Mouse (Mus musculus): ENCODE data around the gene Chrna5. TPM values are rescaled to one million over a fixed set of nuclear protein-coding genes. Genes with fewer than 3 reads are reported as not detected.
"Not testable (repeated sequence)": the region's sequence is repeated elsewhere in the genome, so short reads cannot be mapped to it uniquely, and the experiment has no call there.

The Chrna5 gene
- 0.22 and 0.30 TPM in 2 replicates for polyA plus RNA-seq (2016; fragmentation: Nextera tagmentation; extraction: Ambion mirVana)

DNA sequence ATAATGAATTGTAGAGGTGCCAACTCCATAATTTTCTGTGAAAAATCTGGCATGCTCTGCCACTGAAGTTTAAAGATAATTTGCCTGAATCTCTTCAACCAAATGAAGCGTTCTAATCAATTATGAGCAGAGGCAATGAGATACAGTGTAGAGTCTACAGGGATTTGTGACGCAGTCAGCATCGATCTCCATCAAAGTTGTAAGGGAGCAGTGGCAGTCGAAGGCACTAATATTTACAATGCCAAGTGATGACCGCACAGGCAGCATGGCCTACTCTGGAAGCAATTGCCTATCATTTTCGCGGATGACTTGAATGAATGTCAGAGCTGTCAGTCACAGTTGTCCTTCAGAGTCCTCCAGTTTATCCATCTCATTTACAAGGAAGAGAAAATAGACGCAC is at the start of gene Chrna5:
Chrna5 (plus strand) TSS at position 207 of the 400 bp plus-strand sequence.
- peak within 1 kb of the TSS; percentile 30; the same call in 1 of the 2 replicates for H3K27ac ChIP-seq
- H3K4me3 ChIP-seq: peak within 1 kb of the TSS; percentile 73
- peaks cover 50% of the 10 kb centered on the region for H3K27me3 ChIP-seq (ENCODE audit: insufficient read depth, poor library complexity, severe bottlenecking)
- peaks cover 10% of the 10 kb centered on the region; the same call in 1 of the 2 replicates for H3K4me1 ChIP-seq
- WGBS: 72% methylated on average over 8 of the region's 8 CpGs
- no peak for DNase-seq (ENCODE audit: low spot score)
- no peaks in the 10 kb centered on the region for H3K36me3 ChIP-seq
- no peaks in the 10 kb centered on the region for H3K9me3 ChIP-seq

DNA sequence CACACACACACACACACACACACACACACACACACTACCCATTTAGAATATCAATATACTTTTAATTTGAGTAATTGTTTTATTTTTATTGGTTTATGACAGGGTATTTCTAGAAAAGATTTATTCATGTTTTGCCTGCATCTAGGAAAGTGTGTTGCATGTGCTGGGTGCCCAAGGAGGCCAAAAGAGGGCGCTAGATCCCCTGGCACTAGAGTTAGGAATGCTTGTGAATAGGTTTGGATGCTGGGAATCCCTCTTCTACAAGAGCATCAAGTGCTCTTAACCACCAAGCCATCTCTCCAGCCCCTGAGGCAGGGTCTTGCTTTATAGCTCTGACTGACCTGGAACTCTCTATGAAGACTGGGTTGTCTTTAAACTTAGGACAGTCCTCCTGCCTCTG is 48.9 kb upstream of the Chrna5 start:
- Histone ChIP-seq H3K4me3 (no peak overlapping the region), H3K36me3 (no peaks in the 10 kb centered on the region), H3K4me1 (no peaks in the 10 kb centered on the region), H3K27ac (no peak overlapping the region), H3K9me3 (no peaks in the 10 kb centered on the region), H3K27me3 (ENCODE audit: insufficient read depth, poor library complexity, severe bottlenecking) (no peaks in the 10 kb centered on the region)
- WGBS: 7% methylated on average over 1 of the region's 1 CpGs
- DNase-seq (ENCODE audit: low spot score): no peak

GRCm38 (mm10) chr9:54932379-54932778 is 48.3 kb upstream of the Chrna5 start:
- WGBS: 68% methylated on average over 2 of the region's 2 CpGs
- no peaks in the 10 kb centered on the region for H3K36me3 ChIP-seq
- no peaks in the 10 kb centered on the region for H3K27me3 ChIP-seq (ENCODE audit: insufficient read depth, poor library complexity, severe bottlenecking)

DNA sequence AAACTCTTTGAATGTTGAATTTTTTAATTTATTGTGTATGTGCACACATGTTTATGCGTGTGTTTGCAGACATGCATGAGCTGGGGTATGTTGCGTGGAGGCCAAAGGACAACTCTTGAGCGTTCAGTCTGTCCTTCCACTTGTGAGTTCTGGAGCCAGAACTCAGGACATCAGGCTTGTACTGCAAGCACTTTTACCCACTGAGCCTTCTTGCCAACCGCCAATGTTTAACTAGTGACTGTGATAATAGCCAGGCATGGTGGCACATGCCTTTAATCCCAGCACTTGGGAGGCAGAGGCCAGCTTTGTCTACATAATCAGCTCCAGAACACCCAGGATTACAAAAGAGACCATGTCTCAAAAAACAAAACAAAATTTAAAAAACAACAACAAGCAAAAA is 38.6 kb upstream of the Chrna5 start:
- H3K36me3 ChIP-seq: peaks cover 6% of the 10 kb centered on the region; the same call in 1 of the 2 replicates
- no peaks in the 10 kb centered on the region for H3K4me1 ChIP-seq
- H3K27ac ChIP-seq: no peak overlapping the region
- DNase-seq (ENCODE audit: low spot score): no peak
- WGBS: 91% methylated on average over 4 of the region's 4 CpGs
- no peaks in the 10 kb centered on the region for H3K27me3 ChIP-seq (ENCODE audit: insufficient read depth, poor library complexity, severe bottlenecking)
- no peaks in the 10 kb centered on the region for H3K9me3 ChIP-seq
- no peak overlapping the region for H3K4me3 ChIP-seq

More at GRCm38 (mm10) chr9:54932379-54932778, 48.3 kb upstream of the Chrna5 start:
- no peaks in the 10 kb centered on the region for H3K9me3 ChIP-seq
- no peaks in the 10 kb centered on the region for H3K4me1 ChIP-seq
- H3K27ac ChIP-seq: no peak overlapping the region
- no peak for DNase-seq (ENCODE audit: low spot score)
- no peak overlapping the region for H3K4me3 ChIP-seq

- H3K36me3 ChIP-seq: no peaks in the 10 kb centered on the region
- H3K27me3 ChIP-seq (ENCODE audit: insufficient read depth, poor library complexity, severe bottlenecking): no peaks in the 10 kb centered on the region
- no peaks in the 10 kb centered on the region for H3K4me1 ChIP-seq
- H3K9me3 ChIP-seq: no peaks in the 10 kb centered on the region
- H3K4me3 ChIP-seq: no peak overlapping the region
- 66% methylated on average over 2 of the region's 2 CpGs for WGBS
- no peak for DNase-seq (ENCODE audit: low spot score)
- no peak overlapping the region for H3K27ac ChIP-seq
Observed at GRCm38 (mm10) chr9:54944467-54944866, 36.2 kb upstream of the Chrna5 start.

GRCm38 (mm10) chr9:54946256-54946655 is 34.4 kb upstream of the Chrna5 start:
- H3K27me3 ChIP-seq (ENCODE audit: insufficient read depth, poor library complexity, severe bottlenecking): no peaks in the 10 kb centered on the region
- H3K4me3 ChIP-seq: no peak overlapping the region
- H3K9me3 ChIP-seq: no peaks in the 10 kb centered on the region
- no peaks in the 10 kb centered on the region for H3K36me3 ChIP-seq
- 72% methylated on average over 16 of the region's 16 CpGs for WGBS
- DNase-seq (ENCODE audit: low spot score): no peak
- no peak overlapping the region for H3K27ac ChIP-seq
- H3K4me1 ChIP-seq: 0 out of 2 replicates have a peak, but pooled peaks cover 1% of the 10 kb centered on the region

GRCm38 (mm10) chr9:54949465-54949864 is 31.2 kb upstream of the Chrna5 start:
- Histone ChIP-seq H3K4me1 (peaks cover 11% of the 10 kb centered on the region), H3K9me3 (no peaks in the 10 kb centered on the region), H3K4me3 (no peak overlapping the region), H3K27ac (no peak overlapping the region), H3K27me3 (ENCODE audit: insufficient read depth, poor library complexity, severe bottlenecking) (no peaks in the 10 kb centered on the region), H3K36me3 (peaks cover 22% of the 10 kb centered on the region)
- peak; percentile 10 for DNase-seq (ENCODE audit: low spot score)

- H3K27me3 ChIP-seq (ENCODE audit: insufficient read depth, poor library complexity, severe bottlenecking); DNase-seq (ENCODE audit: low spot score); H3K9me3 ChIP-seq: not testable (repeated sequence)
- peak overlapping the region; percentile 96 for H3K27ac ChIP-seq
- peaks cover 11% of the 10 kb centered on the region for H3K4me1 ChIP-seq
- H3K36me3 ChIP-seq: peaks cover 29% of the 10 kb centered on the region
- 39% methylated on average over 8 of the region's 8 CpGs for WGBS
- H3K4me3 ChIP-seq: peak overlapping the region; percentile 97
Observed at GRCm38 (mm10) chr9:54950162-54950561, 30.5 kb upstream of the Chrna5 start.

- peak within 1 kb of the TSS; percentile 97 for H3K4me3 ChIP-seq
- no peaks in the 10 kb centered on the region for H3K9me3 ChIP-seq
- peaks cover 35% of the 10 kb centered on the region for H3K36me3 ChIP-seq
- H3K4me1 ChIP-seq: peaks cover 11% of the 10 kb centered on the region
- no peaks in the 10 kb centered on the region for H3K27me3 ChIP-seq (ENCODE audit: insufficient read depth, poor library complexity, severe bottlenecking)
- peak; percentile 97 for DNase-seq (ENCODE audit: low spot score)
- WGBS: under 1% methylated on average over 65 of the region's 65 CpGs
- H3K27ac ChIP-seq: peak within 1 kb of the TSS; percentile 96
Observed at GRCm38 (mm10) chr9:54950575-54951321, 29.9 kb upstream of the Chrna5 start, which contains the start of the genes Psma4 and AY074887. TSS of gene Psma4 (plus strand) at chr9:54950790. TSS of gene AY074887 (minus strand) at chr9:54950998.

DNA sequence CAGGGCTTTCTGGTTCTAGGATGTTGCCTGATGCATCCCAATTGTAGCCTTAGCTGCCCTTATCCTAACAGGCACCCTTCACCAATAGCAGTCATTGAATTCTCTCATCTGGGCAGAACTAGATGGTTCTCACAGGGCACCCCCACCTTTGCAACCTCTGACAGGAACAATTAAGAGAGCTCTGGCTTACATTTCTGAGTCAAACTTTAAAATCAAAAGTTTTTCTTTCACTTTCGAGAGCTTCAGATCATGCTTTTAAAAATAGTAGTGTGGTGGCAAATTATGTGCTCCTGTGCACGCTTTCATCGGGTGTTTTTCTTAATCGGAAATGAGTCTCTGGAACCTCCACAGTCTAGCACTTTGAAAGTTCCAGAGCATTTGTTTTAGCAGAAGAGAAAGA is 19.6 kb upstream of the Chrna5 start:
- Histone ChIP-seq H3K36me3 (peaks cover 44% of the 10 kb centered on the region), H3K4me3 (no peak overlapping the region), H3K27ac (no peak overlapping the region), H3K9me3 (no peaks in the 10 kb centered on the region), H3K27me3 (ENCODE audit: insufficient read depth, poor library complexity, severe bottlenecking) (no peaks in the 10 kb centered on the region), H3K4me1 (no peaks in the 10 kb centered on the region)
- 93% methylated on average over 4 of the region's 4 CpGs for WGBS
- no peak for DNase-seq (ENCODE audit: low spot score)

DNA sequence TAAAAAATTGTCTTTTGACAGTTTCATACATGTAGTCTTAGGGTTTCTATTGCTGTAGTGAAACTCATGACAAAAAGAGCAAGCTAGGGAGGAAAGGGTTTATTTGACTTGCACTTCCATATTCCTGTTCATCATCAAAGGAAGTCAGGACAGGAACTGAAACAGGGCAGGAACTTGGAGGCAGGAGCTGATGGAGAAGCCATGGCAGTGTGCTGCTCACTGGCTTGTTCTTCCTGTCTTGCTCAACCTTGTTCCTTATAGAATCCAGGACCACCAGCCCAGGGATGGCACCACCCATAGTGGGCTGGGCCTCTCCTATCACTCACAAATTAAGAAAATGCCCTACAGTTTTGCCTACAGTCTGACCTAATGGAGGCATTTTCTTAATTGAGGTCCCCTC is 17.0 kb upstream of the Chrna5 start:
- H3K4me1 ChIP-seq: no peaks in the 10 kb centered on the region
- no peaks in the 10 kb centered on the region for H3K27me3 ChIP-seq (ENCODE audit: insufficient read depth, poor library complexity, severe bottlenecking)
- H3K36me3 ChIP-seq: peaks cover 19% of the 10 kb centered on the region
- no peak overlapping the region for H3K27ac ChIP-seq
- no peak overlapping the region for H3K4me3 ChIP-seq
- no peak for DNase-seq (ENCODE audit: low spot score)
- peaks cover 2% of the 10 kb centered on the region; the same call in 1 of the 2 replicates for H3K9me3 ChIP-seq

GRCm38 (mm10) chr9:54969972-54970637 is 10.6 kb upstream of the Chrna5 start:
- peaks cover 2% of the 10 kb centered on the region; the same call in 1 of the 2 replicates for H3K9me3 ChIP-seq
- DNase-seq (ENCODE audit: low spot score): no peak
- H3K4me3 ChIP-seq: no peak overlapping the region
- no peaks in the 10 kb centered on the region for H3K36me3 ChIP-seq
- H3K27me3 ChIP-seq (ENCODE audit: insufficient read depth, poor library complexity, severe bottlenecking): no peaks in the 10 kb centered on the region
- WGBS: 62% methylated on average over 8 of the region's 8 CpGs
- no peaks in the 10 kb centered on the region for H3K4me1 ChIP-seq
- no peak overlapping the region for H3K27ac ChIP-seq
